Mouse (Mus musculus) left cerebral cortex, adult 2 months (tissue): ENCODE measurements around the gene Card14. TPM values are rescaled to one million over a fixed set of nuclear protein-coding genes. Genes with fewer than 3 reads are reported as not detected.
"Not testable (repeated sequence)": the region's sequence is repeated elsewhere in the genome, so short reads cannot be mapped to it uniquely, and the experiment has no call there.

ENCODE experiments used
- DNase-seq, 2 experiments: peaks; one replicate each; pipeline ENCODE4 v3.0.0; 2021 to 2022; ENCODE audit warnings: low spot score in 2 of 2, mixed read lengths in 1 of 2; ENCODE audit errors: extremely low spot score in 1 of 2
- H3K27ac ChIP-seq: fragments of 200-600 bp; 2 replicates; pipeline ENCODE4 v1.8.1; 2022
- H3K4me3 ChIP-seq: fragments of 200-600 bp; 2 replicates; pipeline ENCODE4 v1.8.1; 2022
- CTCF ChIP-seq: fragments of 200-600 bp; IDR thresholded peaks from 2 replicates; pipeline ENCODE4 v1.8.1; 2022; ENCODE audit warnings: antibody characterized with exemption, mild to moderate bottlenecking, moderate library complexity
- intact Hi-C: fragments of 180-260 bp; cut with DNase I; formaldehyde crosslinking; loops from one replicate; pipeline ENCODE4 v1.15.1; 2025
- total RNA-seq, 2 experiments: library from RNA; stranded (reverse); gene quantifications; 2 replicates each; pipeline ENCODE4 v1.2.3; 2021

Gene Card14
- total RNA-seq, 2 experiments from 2014 or later: 0.19 to 0.27 TPM

GRCm38 (mm10) chr11:119375425-119375824 lies 67.9 kb downstream of the Card14 start:
- intact Hi-C loops: no loop called here
- no peak overlapping the region for H3K27ac ChIP-seq
- H3K4me3 ChIP-seq: no peak overlapping the region
- no peak for DNase-seq
- TF ChIP-seq CTCF: no peak

- DNase-seq: no peak
- H3K4me3 ChIP-seq: no peak overlapping the region
- intact Hi-C loops: no loop called here
- TF ChIP-seq CTCF: no peak
- no peak overlapping the region for H3K27ac ChIP-seq
Observed at GRCm38 (mm10) chr11:119377326-119377725, 69.8 kb downstream of the Card14 start.

GRCm38 (mm10) chr11:119378551-119378950 lies 71.0 kb downstream of the Card14 start:
- TF ChIP-seq CTCF: no peak
- intact Hi-C loops: no loop called here
- no peak for DNase-seq
- Histone ChIP-seq H3K27ac (no peak overlapping the region), H3K4me3 (no peak overlapping the region)

- no peak for TF ChIP-seq CTCF
- Histone ChIP-seq H3K27ac (no peak overlapping the region), H3K4me3 (no peak overlapping the region)
- no peak for DNase-seq
- intact Hi-C loops: no loop called here
Observed at GRCm38 (mm10) chr11:119381631-119382337, 74.2 kb downstream of the Card14 start.

- no peak overlapping the region for H3K27ac ChIP-seq
- intact Hi-C loops: no loop called here
- no peak for TF ChIP-seq CTCF
- no peak overlapping the region for H3K4me3 ChIP-seq
- DNase-seq: no peak
Observed at GRCm38 (mm10) chr11:119382338-119382850, 74.8 kb downstream of the Card14 start.

- intact Hi-C loops: no loop called here
- H3K27ac ChIP-seq: no peak overlapping the region
- no peak for TF ChIP-seq CTCF
- no peak overlapping the region for H3K4me3 ChIP-seq
- no peak for DNase-seq
Observed at GRCm38 (mm10) chr11:119384904-119385303, 77.3 kb downstream of the Card14 start.

- no peak overlapping the region for H3K4me3 ChIP-seq
- intact Hi-C loops: no loop called here
- DNase-seq: no peak
- no peak overlapping the region for H3K27ac ChIP-seq
- TF ChIP-seq CTCF: no peak
Observed at GRCm38 (mm10) chr11:119386306-119386705, 78.7 kb downstream of the Card14 start.

GRCm38 (mm10) chr11:119387273-119387672 lies 79.7 kb downstream of the Card14 start:
- DNase-seq, intact Hi-C loops, H3K4me3 ChIP-seq, H3K27ac ChIP-seq: not testable (repeated sequence)

GRCm38 (mm10) chr11:119389851-119390270 lies 82.3 kb downstream of the Card14 start:
- peak; percentile 38 for TF ChIP-seq CTCF
- DNase-seq: peak; percentile 48 to 55
- Histone ChIP-seq H3K27ac (peak overlapping the region; percentile 88), H3K4me3 (peak overlapping the region; percentile 76)
- intact Hi-C loops: no loop called here

GRCm38 (mm10) chr11:119390271-119391231 lies 83.0 kb downstream of the Card14 start:
- Histone ChIP-seq H3K4me3 (peak overlapping the region; percentile 76), H3K27ac (peak overlapping the region; percentile 88)
- no peak; the same call in 1 of the 2 replicates for TF ChIP-seq CTCF
- DNase-seq: peak; percentile 21 to 38
- intact Hi-C loops: no loop called here

GRCm38 (mm10) chr11:119391386-119392000 lies 83.9 kb downstream of the Card14 start:
- Histone ChIP-seq H3K4me3 (no peak overlapping the region), H3K27ac (no peak overlapping the region)
- TF ChIP-seq CTCF: no peak
- intact Hi-C loops: no loop called here
- no peak for DNase-seq
